Mouse (Mus musculus) neural tube, embryonic 12.5 days (tissue): ENCODE measurements around the gene Nelfb. TPM values are rescaled to one million over a fixed set of nuclear protein-coding genes. Genes with fewer than 3 reads are reported as not detected.
"Not testable (repeated sequence)": the region's sequence is repeated elsewhere in the genome, so short reads cannot be mapped to it uniquely, and the experiment has no call there.

Experiments used
- ATAC-seq: fragments of 200-750 bp; cut with Nextera tagmentation; 2 replicates; pipeline ENCODE4 v1.8.0; 2017; ENCODE audit warnings: low read depth, mild to moderate bottlenecking, moderate TSS enrichment, moderate library complexity; ENCODE audit not compliant: low FRiP score
- H3K27ac ChIP-seq: fragments of 300-500 bp; sonication (generic); 2 replicates; pipeline ENCODE4 v1.5.1; 2016
- H3K27me3 ChIP-seq: fragments of 300-500 bp; sonication (generic); replicated peaks from 2 replicates; pipeline ENCODE4 v1.6.1; 2016; ENCODE audit warnings: mild to moderate bottlenecking
- H3K36me3 ChIP-seq: fragments of 300-500 bp; sonication (generic); 2 replicates; pipeline ENCODE4 v1.6.1; 2016; ENCODE audit warnings: mild to moderate bottlenecking
- H3K4me1 ChIP-seq: fragments of 300-500 bp; sonication (generic); 2 replicates; pipeline ENCODE4 v1.6.1; 2016
- H3K4me2 ChIP-seq: fragments of 300-500 bp; sonication (generic); replicated peaks from 2 replicates; pipeline ENCODE4 v1.6.1; 2016; ENCODE audit warnings: mild to moderate bottlenecking
- H3K4me3 ChIP-seq: fragments of 300-500 bp; sonication (generic); 2 replicates; pipeline ENCODE4 v1.5.1; 2016
- H3K9ac ChIP-seq: fragments of 300-500 bp; sonication (generic); 2 replicates; pipeline ENCODE4 v1.6.1; 2016; ENCODE audit warnings: mild to moderate bottlenecking
- H3K9me3 ChIP-seq: fragments of 300-500 bp; sonication (generic); 2 replicates; pipeline ENCODE4 v1.6.1; 2016; ENCODE audit warnings: mild to moderate bottlenecking
- WGBS: fragments of 180-500 bp; shearing (Covaris S2); methylation state at CpG from one replicate; pipeline ENCODE4 v1.1.7; 2016; 5-methylcytosine and 5-hydroxymethylcytosine counted together
- polyA plus RNA-seq: library from polyadenylated mRNA; unstranded; fragments of >200 nt; fragmentation: Nextera tagmentation; extraction: Ambion mirVana; gene quantifications from 2 replicates; pipeline ENCODE4 v1.2.1, GENCODE M21; 2016

The Nelfb gene
- 104 and 106 TPM in 2 replicates for polyA plus RNA-seq

GRCm38 (mm10) chr2:25211121-25211670 is at the start of gene Nelfb:
Gene Nelfb, minus strand, starts transcription at chr2:25211489.
- H3K4me2 ChIP-seq: peak within 1 kb of the TSS; percentile 93
- peak within 1 kb of the TSS; percentile 65 for H3K4me3 ChIP-seq
- H3K4me1 ChIP-seq: peaks cover 20% of the 10 kb centered on the region
- ATAC-seq: peak; percentile 90
- under 1% methylated on average over 44 of the region's 44 CpGs for WGBS
- H3K27ac ChIP-seq: 0 out of 2 replicates have a peak within 1 kb of the TSS, but pooled peaks have one; percentile 33
- H3K36me3 ChIP-seq: peaks cover 20% of the 10 kb centered on the region; the same call in 1 of the 2 replicates
- no peaks in the 10 kb centered on the region for H3K9me3 ChIP-seq
- peaks cover 14% of the 10 kb centered on the region; the same call in 1 of the 2 replicates for H3K27me3 ChIP-seq
- H3K9ac ChIP-seq: peak within 1 kb of the TSS; percentile 76

- WGBS: 66% methylated on average over 2 of the region's 2 CpGs
- ATAC-seq: no peak
- H3K9me3 ChIP-seq: no peaks in the 10 kb centered on the region
- no peaks in the 10 kb centered on the region for H3K36me3 ChIP-seq
- peaks cover 7% of the 10 kb centered on the region for H3K27me3 ChIP-seq
- peaks cover 31% of the 10 kb centered on the region for H3K4me1 ChIP-seq
- H3K9ac ChIP-seq: no peak overlapping the region
- no peak overlapping the region for H3K4me2 ChIP-seq
- H3K27ac ChIP-seq: no peak overlapping the region
- H3K4me3 ChIP-seq: no peak overlapping the region
Measured at GRCm38 (mm10) chr2:25258887-25259286, 47.6 kb upstream of the Nelfb start.

GRCm38 (mm10) chr2:25257250-25257649 is 46.0 kb upstream of the Nelfb start:
- not testable (repeated sequence) for H3K27me3 ChIP-seq, H3K9me3 ChIP-seq, H3K9ac ChIP-seq, H3K4me2 ChIP-seq, H3K27ac ChIP-seq, H3K36me3 ChIP-seq, ATAC-seq, H3K4me3 ChIP-seq
- 86% methylated on average over 5 of the region's 5 CpGs for WGBS
- peaks cover 21% of the 10 kb centered on the region for H3K4me1 ChIP-seq

- peaks cover 14% of the 10 kb centered on the region; the same call in 1 of the 2 replicates for H3K36me3 ChIP-seq
- H3K9me3 ChIP-seq, H3K27me3 ChIP-seq, H3K27ac ChIP-seq, ATAC-seq: not testable (repeated sequence)
- H3K4me3 ChIP-seq: peak overlapping the region; percentile 99; the same call in 1 of the 2 replicates
- WGBS: 56% methylated on average over 12 of the region's 12 CpGs
- H3K4me2 ChIP-seq: peak overlapping the region; percentile 96
- H3K9ac ChIP-seq: peak overlapping the region; percentile 87
- H3K4me1 ChIP-seq: peaks cover 21% of the 10 kb centered on the region
Measured at GRCm38 (mm10) chr2:25256443-25257109, 45.3 kb upstream of the Nelfb start.

GRCm38 (mm10) chr2:25255284-25255779 is 44.0 kb upstream of the Nelfb start, which contains the start of gene Tmem203:
Gene Tmem203, plus strand, starts transcription at chr2:25255439.
- peaks cover 21% of the 10 kb centered on the region for H3K4me1 ChIP-seq
- H3K27ac ChIP-seq: peak within 1 kb of the TSS; percentile 50; the same call in 1 of the 2 replicates
- H3K4me3 ChIP-seq: peak within 1 kb of the TSS; percentile 99
- no peaks in the 10 kb centered on the region for H3K9me3 ChIP-seq
- peak within 1 kb of the TSS; percentile 96 for H3K4me2 ChIP-seq
- peaks cover 26% of the 10 kb centered on the region for H3K36me3 ChIP-seq
- H3K27me3 ChIP-seq: no peaks in the 10 kb centered on the region
- peak within 1 kb of the TSS; percentile 87 for H3K9ac ChIP-seq
- under 1% methylated on average over 39 of the region's 39 CpGs for WGBS
- peak; percentile 81 for ATAC-seq

- Histone ChIP-seq H3K36me3 (peaks cover 54% of the 10 kb centered on the region), H3K27me3 (no peaks in the 10 kb centered on the region), H3K4me1 (peaks cover 21% of the 10 kb centered on the region), H3K9ac (no peak overlapping the region), H3K27ac (no peak overlapping the region), H3K9me3 (no peaks in the 10 kb centered on the region), H3K4me2 (no peak overlapping the region), H3K4me3 (no peak overlapping the region)
- ATAC-seq: no peak
- WGBS: 97% methylated on average over 1 of the region's 1 CpGs
Measured at GRCm38 (mm10) chr2:25252331-25252730, 41.0 kb upstream of the Nelfb start.

GRCm38 (mm10) chr2:25246183-25247072 is 35.1 kb upstream of the Nelfb start, which contains the start of gene AL732309.1:
Gene AL732309.1, minus strand, starts transcription at chr2:25246863.
- H3K4me1 ChIP-seq: peaks cover 16% of the 10 kb centered on the region
- H3K4me2 ChIP-seq: no peak within 1 kb of the TSS
- ATAC-seq: no peak
- H3K4me3 ChIP-seq: no peak within 1 kb of the TSS
- no peak within 1 kb of the TSS for H3K27ac ChIP-seq
- 91% methylated on average over 10 of the region's 10 CpGs for WGBS
- peaks cover 63% of the 10 kb centered on the region for H3K36me3 ChIP-seq
- no peaks in the 10 kb centered on the region for H3K9me3 ChIP-seq
- 0 out of 2 replicates have a peak within 1 kb of the TSS, but pooled peaks have one; percentile 8 for H3K9ac ChIP-seq
- peaks cover 16% of the 10 kb centered on the region for H3K27me3 ChIP-seq

GRCm38 (mm10) chr2:25244144-25244543 is 32.9 kb upstream of the Nelfb start:
- 0 out of 2 replicates have a peak overlapping the region, but pooled peaks have one; percentile 94 for H3K4me2 ChIP-seq
- no peak for ATAC-seq
- H3K9ac ChIP-seq: no peak overlapping the region
- H3K36me3 ChIP-seq: peaks cover 40% of the 10 kb centered on the region
- no peak overlapping the region for H3K4me3 ChIP-seq
- no peaks in the 10 kb centered on the region for H3K9me3 ChIP-seq
- H3K4me1 ChIP-seq: peaks cover 21% of the 10 kb centered on the region
- peaks cover 17% of the 10 kb centered on the region for H3K27me3 ChIP-seq
- H3K27ac ChIP-seq: no peak overlapping the region
- 88% methylated on average over 4 of the region's 4 CpGs for WGBS

GRCm38 (mm10) chr2:25243342-25243741 is 32.1 kb upstream of the Nelfb start:
- Histone ChIP-seq H3K4me3 (no peak overlapping the region; the same call in 1 of the 2 replicates), H3K4me1 (peaks cover 21% of the 10 kb centered on the region), H3K27ac (no peak overlapping the region), H3K4me2 (peak overlapping the region; percentile 94), H3K9me3 (no peaks in the 10 kb centered on the region), H3K9ac (peak overlapping the region; percentile 82; the same call in 1 of the 2 replicates), H3K27me3 (peaks cover 17% of the 10 kb centered on the region), H3K36me3 (peaks cover 33% of the 10 kb centered on the region)
- ATAC-seq: no peak
- WGBS: 78% methylated on average over 8 of the region's 8 CpGs

- Histone ChIP-seq H3K27me3 (peaks cover 17% of the 10 kb centered on the region), H3K9ac (peak within 1 kb of the TSS; percentile 82), H3K36me3 (peaks cover 22% of the 10 kb centered on the region), H3K27ac (no peak within 1 kb of the TSS), H3K9me3 (no peaks in the 10 kb centered on the region), H3K4me3 (peak within 1 kb of the TSS; percentile 60), H3K4me2 (peak within 1 kb of the TSS; percentile 94), H3K4me1 (peaks cover 21% of the 10 kb centered on the region)
- ATAC-seq: peak; percentile 39
- WGBS: under 1% methylated on average over 54 of the region's 59 CpGs
Measured at GRCm38 (mm10) chr2:25242101-25242506, 30.8 kb upstream of the Nelfb start, which contains the start of the genes Rnf208 and Cysrt1. Gene Rnf208, plus strand, starts transcription at chr2:25242255. Gene Cysrt1, minus strand, starts transcription at chr2:25242452.

- H3K4me3 ChIP-seq: peak overlapping the region; percentile 60
- peak overlapping the region; percentile 94 for H3K4me2 ChIP-seq
- H3K27ac ChIP-seq: no peak overlapping the region
- H3K9ac ChIP-seq: peak overlapping the region; percentile 82; the same call in 1 of the 2 replicates
- H3K9me3 ChIP-seq: no peaks in the 10 kb centered on the region
- peaks cover 16% of the 10 kb centered on the region for H3K36me3 ChIP-seq
- H3K27me3 ChIP-seq: peaks cover 17% of the 10 kb centered on the region
- peak; percentile 26 for ATAC-seq
- 23% methylated on average over 6 of the region's 6 CpGs for WGBS
- peaks cover 21% of the 10 kb centered on the region for H3K4me1 ChIP-seq
Measured at GRCm38 (mm10) chr2:25241438-25241775, 30.1 kb upstream of the Nelfb start.
